Mouse (Mus musculus) spleen, adult 2 months (tissue): Measurements from ENCODE around the gene Synpo2.

Experiments used
- CTCF ChIP-seq: fragments of 200-500 bp; IDR thresholded peaks from 2 replicates; pipeline ENCODE4 v1.5.1; 2011; ENCODE audit warnings: mild to moderate bottlenecking, inconsistent platforms; ENCODE audit not compliant: insufficient read depth, insufficient read length, insufficient replicate concordance; ENCODE audit errors: extremely low read depth
- POLR2A ChIP-seq: fragments of 200-500 bp; IDR thresholded peaks from 2 replicates; pipeline ENCODE4 v1.6.1; 2011; ENCODE audit warnings: low read depth, low read length, inconsistent platforms

- TF ChIP-seq CTCF: no peak
- no peak for TF ChIP-seq POLR2A
Observed at GRCm38 (mm10) chr3:123190329-123190728, 45.6 kb downstream of the Synpo2 start.
